23 mouse cellular contexts compared by ENCODE assay signal in genomic region chr17:86525075-86525474, GRCm38 (mm10). TPM values are rescaled to one million over a fixed set of nuclear protein-coding genes. Genes with fewer than 3 reads are reported as not detected.
DNase-seq lines count a peak whose midpoint lies in the region; ATAC-seq and TF ChIP-seq lines count a peak whose summit lies in the region.
"Had no signal": no experiment of that assay in that cellular context is flagged by ENCODE, and none has a peak within 500 bp of the region (broad histone marks: within the 10 kb centered on the region; RNA-seq: fewer than 3 reads in every experiment).

No protein-coding gene starts in this region.

- H3K4me1 ChIP-seq in liver, adult 2 months (ENCODE audit: control insufficient read depth, insufficient read depth, low read length), result peaks cover 42% of the 10 kb centered on the region
- H3K4me1 ChIP-seq in liver, embryonic 11.5 days (replicated peaks; ENCODE audit: control insufficient read depth, insufficient read depth, low read length), result peaks cover 3% of the 10 kb centered on the region; the same call in 1 of the 2 replicates
- H3K4me1 ChIP-seq in lung, adult 2 months (ENCODE audit: control insufficient read depth, insufficient read depth, low read length), result peaks cover 20% of the 10 kb centered on the region
- H3K4me1 ChIP-seq: forebrain, embryonic 13.5 days; hindbrain, embryonic 15.5 days had no signal

- peak overlapping the region; percentile 80 for H3K27ac ChIP-seq in liver, adult 2 months (replicated peaks; ENCODE audit: insufficient read depth, low read depth, low read length)
- no peak overlapping the region for H3K27ac ChIP-seq in liver, embryonic 11.5 days (ENCODE audit: low read depth, low read length)
- H3K27ac ChIP-seq: forebrain, embryonic 10.5 days; forebrain, embryonic 13.5 days; heart, adult 2 months; hindbrain, embryonic 12.5 days; hindbrain, embryonic 15.5 days had no signal

- no peak overlapping the region for H3K4me3 ChIP-seq in liver, adult 2 months (ENCODE audit: insufficient read depth, low read depth, low read length)
- no peak overlapping the region for H3K4me3 ChIP-seq in liver, embryonic 11.5 days (ENCODE audit: low read depth, low read length)
- no peak overlapping the region for H3K4me3 ChIP-seq in lung, adult 2 months (replicated peaks; ENCODE audit: extremely low read depth, low read depth, low read length)
- H3K4me3 ChIP-seq: forebrain, embryonic 10.5 days; forebrain, embryonic 13.5 days; heart, adult 2 months; hindbrain, embryonic 12.5 days; hindbrain, embryonic 15.5 days had no signal

- H3K4me2 ChIP-seq in liver, embryonic 11.5 days, result no peak overlapping the region
- H3K4me2 ChIP-seq: forebrain, embryonic 13.5 days; heart, embryonic 11.5 days; hindbrain, embryonic 12.5 days; hindbrain, embryonic 15.5 days had no signal

- H3K9ac ChIP-seq in liver, adult 2 months (ENCODE audit: low read depth, low read length), result no peak overlapping the region
- H3K9ac ChIP-seq in liver, embryonic 11.5 days (ENCODE audit: low read depth, low read length), result no peak overlapping the region
- H3K9ac ChIP-seq: forebrain, embryonic 13.5 days; hindbrain, embryonic 12.5 days; hindbrain, embryonic 15.5 days had no signal

- no peaks in the 10 kb centered on the region for H3K36me3 ChIP-seq in liver, adult 2 months (ENCODE audit: control insufficient read depth, insufficient read depth, low read length)
- no peaks in the 10 kb centered on the region for H3K36me3 ChIP-seq in liver, embryonic 11.5 days (ENCODE audit: control insufficient read depth, insufficient read depth, low read length)
- H3K36me3 ChIP-seq: forebrain, embryonic 10.5 days; hindbrain, embryonic 12.5 days; hindbrain, embryonic 15.5 days had no signal

- H3K27me3 ChIP-seq in liver, adult 2 months (ENCODE audit: control insufficient read depth, insufficient read depth, low read length), result no peaks in the 10 kb centered on the region
- no peaks in the 10 kb centered on the region for H3K27me3 ChIP-seq in liver, embryonic 11.5 days (replicated peaks; ENCODE audit: control insufficient read depth, insufficient read depth, low read length)
- H3K27me3 ChIP-seq: forebrain, embryonic 13.5 days; hindbrain, embryonic 12.5 days; hindbrain, embryonic 15.5 days had no signal

- no peak for TF ChIP-seq POLR2A in liver, adult 2 months (IDR thresholded peaks at IDR 0.05; ENCODE audit: extremely low read depth, insufficient read depth, low read length)
- no peak for TF ChIP-seq POLR2A in lung, adult 2 months (IDR thresholded peaks at IDR 0.05; ENCODE audit: borderline replicate concordance, extremely low read depth, low read depth, low read length)

- 35% methylated on average over 2 of the region's 2 CpGs for WGBS in liver, adult 2 months
- WGBS in liver, embryonic 11.5 days, result 89% methylated on average over 2 of the region's 2 CpGs
- 81% methylated on average over 2 of the region's 2 CpGs for WGBS in lung, adult 2 months

- DNase-seq in liver, adult 2 months (ENCODE audit: extremely low read depth, low read depth, low spot score), result peak; percentile 96
- no peak for DNase-seq in liver, embryonic 11.5 days (ENCODE audit: low spot score)
- peak; percentile 68 to 72 for DNase-seq in lung, adult 18-20 months
- DNase-seq in lung, adult 2 months, result no peak
- DNase-seq in lung, postnatal 25 days (ENCODE audit: low spot score), result peak; percentile 61
- DNase-seq in lung, postnatal 10 days, result no peak
- DNase-seq: adrenal gland, postnatal 10 days; adrenal gland, postnatal 36 days; cerebellum, adult 18-20 months; cerebellum, adult 9-10 months; gastrocnemius, postnatal 10 days; gastrocnemius, postnatal 36 days; heart, adult 2 months had no signal

- no peak for ATAC-seq in liver, embryonic 11.5 days (replicated peaks; ENCODE audit: low FRiP score)
- ATAC-seq: forebrain, embryonic 13.5 days; forebrain, embryonic 16.5 days had no signal

- no peak for TF ChIP-seq CTCF in liver, adult 2 months (IDR thresholded peaks at IDR 0.05; ENCODE audit: low read depth, low read length)
- no peak for TF ChIP-seq CTCF in lung, adult 2 months (IDR thresholded peaks at IDR 0.05; ENCODE audit: insufficient read depth, low read length)

- H3K79me2 ChIP-seq in liver, adult 2 months (ENCODE audit: control insufficient read depth, insufficient read depth, low read length), result no peaks in the 10 kb centered on the region

- H3K9me3 ChIP-seq in liver, embryonic 11.5 days (ENCODE audit: control insufficient read depth, low read length), result no peaks in the 10 kb centered on the region
- H3K9me3 ChIP-seq: forebrain, embryonic 10.5 days; forebrain, embryonic 13.5 days; hindbrain, embryonic 12.5 days; hindbrain, embryonic 15.5 days had no signal

RNA-seq across cellular contexts. Expression of gene Gm10309, which starts 20.0 kb away (rescaled TPM):
- 0.07 TPM in 1 of 2 replicates, not detected in the other for total RNA-seq in liver, adult 2 months (2014; rRNA removed)
- not detected in 2 replicates for polyA plus RNA-seq in liver, adult 2 months (2012; rRNA removed)
- polyA plus RNA-seq in liver, embryonic 11.5 days (2014; fragmentation: Nextera tagmentation; extraction: Ambion mirVana), result 0.09 and 0.11 TPM in 2 replicates
- polyA plus RNA-seq in lung, adult 2 months (2012; rRNA removed), result 0.30 and 0.37 TPM in 2 replicates
- total RNA-seq: adrenal gland, postnatal 36 days; ES-E14; gastrocnemius, postnatal 36 days; granulocyte monocyte progenitor cell, adult 5-6 weeks; heart, adult 2 months; heart, postnatal 25 days; hematopoietic stem cell, adult 5-6 weeks had no signal

Comparison
In these comparisons a context has a peak if more than half of its experiments do, and no peak if none do; other contexts are left out.
1. DNase-seq: peak in liver, adult 2 months (single experiment), lung, adult 18-20 months (2 of 2) and lung, postnatal 25 days (single experiment); none in liver, embryonic 11.5 days (single experiment), lung, adult 2 months (single experiment) and lung, postnatal 10 days (single experiment).